Mouse (Mus musculus) lung, adult 2 months (tissue): ENCODE data around the gene Slc35b4. TPM values are rescaled to one million over a fixed set of nuclear protein-coding genes. Genes with fewer than 3 reads are reported as not detected.

ENCODE experiments used
- DNase-seq: peaks from one replicate; pipeline ENCODE4 v3.0.0; 2022
- H3K4me1 ChIP-seq: fragments of 200-500 bp; 2 replicates; pipeline ENCODE4 v1.6.1; 2011; ENCODE audit warnings: low read length; ENCODE audit not compliant: control insufficient read depth, insufficient read depth
- H3K4me3 ChIP-seq: fragments of 200-500 bp; replicated peaks from 2 replicates; pipeline ENCODE3; 2011; ENCODE audit warnings: low read depth, mild to moderate bottlenecking, control low read depth, low read length; ENCODE audit errors: extremely low read depth
- CTCF ChIP-seq: fragments of 200-500 bp; IDR thresholded peaks from 2 replicates; pipeline ENCODE4 v1.5.1; 2011; ENCODE audit warnings: mild to moderate bottlenecking, low read length, control low read depth; ENCODE audit not compliant: insufficient read depth
- POLR2A ChIP-seq: fragments of 200-500 bp; IDR thresholded peaks from 2 replicates; pipeline ENCODE4 v1.6.1; 2011; ENCODE audit warnings: low read depth, mild to moderate bottlenecking, control low read depth, low read length, borderline replicate concordance; ENCODE audit errors: extremely low read depth
- WGBS: fragments of 180-500 bp; shearing (Covaris S2); methylation state at CpG from one replicate; pipeline ENCODE4 v1.1.7; 2018; 5-methylcytosine and 5-hydroxymethylcytosine counted together
- polyA plus RNA-seq: library from polyadenylated mRNA; depleted of rRNA; stranded (reverse); fragments of >200 nt; gene quantifications from 2 replicates; pipeline ENCODE4 v1.2.3, GENCODE M21; 2012; rRNA removed

Slc35b4 gene
- 13.9 and 21.1 TPM in 2 replicates for polyA plus RNA-seq

DNA sequence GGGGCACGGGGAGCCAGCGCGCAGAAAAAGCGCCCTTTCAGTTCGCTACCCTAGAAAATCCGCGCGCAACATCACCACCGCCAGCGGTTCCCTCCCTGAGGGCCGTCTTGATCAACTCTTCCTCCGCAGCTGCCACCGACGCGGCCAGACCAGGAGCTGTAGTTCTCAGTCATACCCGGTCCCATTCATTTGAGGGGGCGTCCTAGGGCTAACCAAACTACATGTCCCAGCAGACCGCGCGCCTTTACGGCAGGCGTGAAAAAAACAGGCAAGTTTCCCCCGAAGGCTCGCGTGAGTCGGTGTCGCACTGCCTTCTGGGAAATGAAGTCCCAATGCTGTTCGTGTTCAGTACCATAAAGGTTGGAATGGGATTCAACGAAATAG lies at the start of gene Slc35b4:
TSS of gene Slc35b4 (minus strand) at position 248 of the 384 bp plus-strand sequence.
- H3K4me3 ChIP-seq: peak within 1 kb of the TSS; percentile 75
- peak; percentile 89 for DNase-seq
- under 1% methylated on average over 29 of the region's 29 CpGs for WGBS
- peaks cover 2% of the 10 kb centered on the region; the same call in 1 of the 2 replicates for H3K4me1 ChIP-seq
- TF ChIP-seq POLR2A (peak; percentile 69; the same call in 1 of the 2 replicates), CTCF (no peak)

DNA sequence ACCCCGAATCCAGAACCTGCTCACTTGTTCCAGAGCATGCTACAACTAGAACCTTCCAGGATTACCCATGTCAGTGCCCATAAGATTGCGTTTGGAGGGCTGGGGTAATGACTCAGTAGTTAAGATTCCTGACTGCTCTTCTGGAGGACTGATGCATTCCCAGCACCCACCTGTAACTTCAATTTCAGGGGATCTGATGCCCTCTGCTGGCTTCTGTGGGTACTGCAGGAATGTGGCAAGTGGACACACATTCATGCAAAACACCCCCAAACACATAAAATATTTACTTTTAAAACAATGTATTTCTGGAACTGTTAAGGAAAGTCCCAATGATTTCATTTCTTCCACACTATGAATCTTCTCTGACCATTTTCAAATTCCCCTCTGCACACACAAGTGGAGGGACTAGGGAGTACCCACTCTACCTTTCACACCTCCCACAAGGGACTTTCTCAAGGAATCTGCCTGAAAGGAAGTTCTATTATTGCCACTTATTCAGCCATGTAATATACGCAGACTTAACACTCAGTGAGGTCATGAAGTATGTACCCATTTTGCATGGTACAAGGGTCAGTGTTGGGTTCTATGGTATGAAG lies 48.2 kb upstream of the Slc35b4 start:
- Histone ChIP-seq H3K4me1 (no peaks in the 10 kb centered on the region), H3K4me3 (no peak overlapping the region)
- DNase-seq: no peak
- WGBS: 91% methylated on average over 3 of the region's 3 CpGs
- TF ChIP-seq CTCF (no peak), POLR2A (no peak)

DNA sequence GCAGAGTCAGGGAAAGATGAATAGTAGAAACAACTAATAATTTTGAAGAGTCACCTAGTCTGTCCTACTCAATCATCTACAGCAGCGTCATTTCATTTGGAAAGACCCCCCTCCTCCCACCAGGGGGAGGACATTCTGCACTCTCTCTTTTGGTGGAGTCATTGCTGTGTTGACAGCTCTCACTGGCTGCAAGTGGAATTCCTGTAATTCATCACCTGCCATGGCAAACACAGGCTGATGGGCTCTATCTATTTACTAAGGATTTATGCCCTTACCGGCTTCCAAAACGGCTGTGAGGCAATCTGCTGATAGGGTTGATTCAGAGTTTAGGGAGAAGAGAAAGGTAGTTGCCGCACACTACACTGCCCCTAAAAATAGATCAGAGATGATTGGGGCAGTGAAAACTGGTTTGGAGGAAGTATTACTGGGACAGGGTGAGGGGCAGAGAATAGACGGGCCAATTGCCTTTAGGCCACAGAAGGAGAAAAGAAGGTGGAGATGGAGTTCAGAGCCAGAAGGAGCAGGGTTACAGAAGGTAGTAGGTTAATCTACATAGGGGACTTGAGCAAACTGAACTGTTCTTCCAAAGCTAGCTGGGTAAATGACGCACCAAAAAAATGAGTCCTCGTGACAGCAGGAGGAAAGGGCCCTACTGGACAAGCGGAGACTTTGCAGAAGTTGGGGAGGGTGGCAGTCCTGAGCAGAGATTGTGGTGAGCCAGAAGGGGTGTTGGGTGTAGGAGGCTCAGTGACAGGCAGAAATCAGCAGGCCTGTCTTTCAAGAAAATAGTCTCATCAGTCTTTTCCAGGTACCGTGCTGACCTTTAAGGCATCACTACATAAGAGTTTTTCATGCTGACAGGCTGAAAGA lies 39.8 kb upstream of the Slc35b4 start:
- Histone ChIP-seq H3K4me1 (no peaks in the 10 kb centered on the region), H3K4me3 (no peak overlapping the region)
- TF ChIP-seq POLR2A: no peak
- 38% methylated on average over 9 of the region's 9 CpGs for WGBS
- no peak for DNase-seq

DNA sequence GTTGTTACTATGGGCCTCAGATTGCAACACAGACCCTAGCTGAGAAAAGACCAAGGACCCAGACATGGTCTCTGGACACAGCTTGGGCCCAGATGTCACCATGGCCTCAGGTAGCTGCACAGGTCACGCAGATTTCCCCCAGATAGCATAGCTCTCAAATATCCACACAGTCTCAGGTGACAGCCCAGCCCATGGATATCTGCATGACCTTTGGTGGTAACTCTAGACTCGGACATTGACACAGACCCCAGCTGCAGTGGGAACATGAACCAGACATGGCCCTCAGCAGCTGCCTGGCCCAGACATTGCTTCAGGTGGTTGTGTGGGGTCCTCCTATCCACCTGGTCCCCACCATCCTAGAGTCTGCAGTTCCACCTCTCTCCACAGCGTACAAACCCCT lies 28.8 kb upstream of the Slc35b4 start:
- Histone ChIP-seq H3K4me1 (no peaks in the 10 kb centered on the region), H3K4me3 (no peak overlapping the region)
- no peak for DNase-seq
- 87% methylated on average over 3 of the region's 3 CpGs for WGBS
- TF ChIP-seq CTCF: no peak

DNA sequence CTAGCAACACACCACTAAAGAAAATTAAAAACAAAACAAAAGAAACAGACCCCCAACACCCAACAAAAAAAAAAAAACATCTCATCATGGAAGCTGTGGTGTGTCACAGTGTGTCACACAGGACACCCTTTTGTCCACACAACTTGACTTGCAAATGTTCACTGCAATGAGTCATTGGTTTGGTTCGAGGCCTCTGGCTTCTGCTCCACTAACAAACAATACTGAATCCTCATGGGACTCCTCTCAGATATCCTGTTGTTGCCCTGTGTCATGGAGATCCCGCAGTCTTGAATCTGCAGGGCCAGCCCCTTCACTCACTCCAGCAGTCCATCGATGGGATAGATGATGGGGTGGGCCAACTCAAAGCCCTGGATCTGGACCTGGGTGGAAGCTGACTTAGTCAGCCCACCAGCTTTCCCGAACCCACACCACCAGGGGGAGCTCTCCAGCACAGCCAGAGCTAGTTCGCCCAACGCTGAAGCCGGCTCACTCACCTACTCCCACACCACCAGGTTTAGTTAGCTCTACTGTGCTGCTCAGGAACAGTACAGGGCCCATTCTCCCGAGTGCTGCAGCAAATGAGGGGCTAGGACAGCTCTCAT lies 28.2 kb upstream of the Slc35b4 start:
- 52% methylated on average over 8 of the region's 8 CpGs for WGBS
- H3K4me1 ChIP-seq: no peaks in the 10 kb centered on the region
- no peak overlapping the region for H3K4me3 ChIP-seq
- TF ChIP-seq POLR2A (no peak), CTCF (peak; percentile 43)
- DNase-seq: peak; percentile 20

DNA sequence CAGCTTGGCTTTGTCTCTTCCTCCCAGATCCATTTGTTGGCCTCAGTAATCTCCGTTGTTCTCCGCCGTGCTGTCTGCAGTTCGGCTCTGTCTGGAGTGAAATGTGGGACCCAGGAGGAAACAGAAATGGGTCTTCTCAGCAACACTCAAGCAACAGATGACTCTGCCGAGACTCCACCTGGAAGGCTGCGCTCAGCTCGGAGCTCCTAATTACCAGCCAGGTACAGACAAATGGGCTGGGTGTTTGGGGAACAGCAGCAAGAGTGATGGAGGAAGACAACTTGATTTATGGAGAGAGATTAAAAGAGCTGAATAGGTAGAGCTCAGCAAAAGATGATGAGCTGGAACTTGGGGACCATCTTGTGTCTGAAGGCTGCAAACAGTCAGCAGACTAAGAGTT lies 26.6 kb upstream of the Slc35b4 start:
- 60% methylated on average over 7 of the region's 7 CpGs for WGBS
- DNase-seq: no peak
- TF ChIP-seq CTCF (no peak), POLR2A (no peak)
- Histone ChIP-seq H3K4me3 (no peak overlapping the region), H3K4me1 (no peaks in the 10 kb centered on the region)

DNA sequence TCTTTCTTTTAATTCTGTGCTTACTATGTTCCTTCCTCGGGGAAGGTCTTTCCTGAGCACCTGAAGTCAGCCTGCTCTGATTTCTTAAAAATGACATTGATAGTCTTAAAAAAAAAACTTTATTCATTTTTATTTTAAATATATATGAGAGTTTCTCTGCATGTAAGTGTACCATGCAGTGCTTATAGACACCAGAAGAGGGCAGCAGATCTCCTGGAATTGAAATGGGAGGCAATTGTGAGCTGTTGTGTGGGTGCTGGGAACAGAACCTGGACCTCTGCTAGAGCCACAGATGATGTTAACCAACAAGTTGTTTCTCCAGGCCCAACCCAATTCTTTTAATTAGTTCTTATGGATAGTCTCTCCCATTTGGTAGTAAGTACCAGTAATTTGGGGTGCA lies 18.1 kb upstream of the Slc35b4 start:
- 86% methylated on average over 1 of the region's 1 CpGs for WGBS
- Histone ChIP-seq H3K4me1 (no peaks in the 10 kb centered on the region), H3K4me3 (no peak overlapping the region)
- TF ChIP-seq CTCF: no peak
- TF ChIP-seq POLR2A: no peak
- no peak for DNase-seq

DNA sequence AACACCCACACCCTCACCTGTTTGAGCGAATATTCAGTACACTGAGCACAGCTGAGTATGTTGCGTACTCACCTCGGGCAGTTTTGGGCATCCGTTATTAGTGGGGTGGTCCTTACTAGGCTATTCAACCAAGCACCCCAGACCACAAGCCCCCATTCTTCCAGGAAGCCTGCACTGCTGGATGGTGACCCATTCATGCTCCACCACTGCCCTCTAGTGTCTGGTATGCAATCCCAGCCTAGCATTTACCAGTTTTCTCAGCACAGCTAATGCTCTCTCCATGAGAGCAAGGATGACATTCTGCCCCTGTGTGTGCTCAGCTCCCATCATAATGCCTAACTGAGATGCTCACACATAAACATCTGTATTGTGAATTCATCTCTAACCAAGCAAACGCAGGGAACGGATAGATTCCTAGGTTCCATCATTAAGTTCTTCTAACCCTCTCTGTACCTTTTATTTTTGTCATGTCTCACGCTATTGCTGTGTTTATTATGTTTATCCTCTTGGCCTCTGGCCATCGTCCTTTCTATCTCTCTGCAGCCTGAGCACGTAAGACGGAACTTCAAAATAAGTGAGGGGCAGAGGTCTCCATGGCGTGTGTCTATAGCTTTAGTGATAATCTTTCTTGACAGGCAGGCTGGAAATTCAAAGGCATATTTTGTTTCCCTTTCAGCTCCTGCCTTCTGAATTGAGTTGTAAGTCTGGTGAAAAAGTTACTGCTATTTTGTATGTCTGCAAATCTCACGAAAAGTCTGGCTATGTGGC lies 17.0 kb upstream of the Slc35b4 start:
- TF ChIP-seq CTCF: peak; percentile 89
- no peak for TF ChIP-seq POLR2A
- no peaks in the 10 kb centered on the region for H3K4me1 ChIP-seq
- 43% methylated on average over 12 of the region's 12 CpGs for WGBS
- DNase-seq: peak; percentile 41
- no peak overlapping the region for H3K4me3 ChIP-seq

DNA sequence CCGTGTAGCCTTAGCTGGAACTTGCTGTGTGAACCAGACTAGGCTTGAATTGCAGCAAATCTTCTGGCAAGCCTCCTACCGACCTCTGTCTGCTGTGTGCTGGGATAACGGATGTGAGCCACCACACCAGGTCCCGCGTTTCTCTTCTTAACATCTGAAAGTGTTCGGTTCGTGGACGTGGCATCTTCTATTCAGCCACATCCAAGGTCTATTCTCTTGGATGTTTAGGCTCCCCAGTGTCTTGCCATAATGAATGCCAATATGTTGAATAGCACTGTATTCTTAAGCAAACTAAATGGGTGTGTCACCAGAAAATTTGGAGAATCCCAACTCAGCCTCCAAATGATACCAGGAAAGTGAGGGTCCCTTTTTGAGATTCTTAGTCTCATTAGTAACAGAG lies 14.5 kb upstream of the Slc35b4 start:
- WGBS: 88% methylated on average over 8 of the region's 8 CpGs
- H3K4me3 ChIP-seq: no peak overlapping the region
- no peaks in the 10 kb centered on the region for H3K4me1 ChIP-seq
- TF ChIP-seq POLR2A: no peak
- no peak for TF ChIP-seq CTCF
- DNase-seq: no peak
